Mouse (Mus musculus): ENCODE measurements at regions not wholly inside any gene's neighbourhood (a gene's known extent, or its start where the extent isn't known, plus 50 kb on each side); places are given as distances from the start of the nearest gene placed in this dataset.
A peak's percentile ranks its signal among the peaks of the same experiment; 100 is the strongest.

- no peak for DNase-seq
Observed at GRCm38 (mm10) chr2:75517096-75517495, 142.0 kb upstream of the Hnrnpa3 start.

- no peak for DNase-seq
Observed at GRCm38 (mm10) chr2:75518607-75519006, 140.5 kb upstream of the Hnrnpa3 start.

- no peak for DNase-seq
Observed at GRCm38 (mm10) chr2:75525562-75525961, 133.5 kb upstream of the Hnrnpa3 start.

GRCm38 (mm10) chr2:75528706-75529105, 130.4 kb upstream of the Hnrnpa3 start:
- DNase-seq: no peak

GRCm38 (mm10) chr2:75538114-75538513, 120.9 kb upstream of the Hnrnpa3 start:
- DNase-seq: no peak

GRCm38 (mm10) chr2:75539726-75540125, 119.3 kb upstream of the Hnrnpa3 start:
- DNase-seq: no peak

GRCm38 (mm10) chr2:75542331-75542730, 116.7 kb upstream of the Hnrnpa3 start:
- no peak for DNase-seq

- no peak for DNase-seq
Observed at GRCm38 (mm10) chr2:75542781-75543180, 116.3 kb upstream of the Hnrnpa3 start.

GRCm38 (mm10) chr2:75545971-75546370, 113.1 kb upstream of the Hnrnpa3 start:
- DNase-seq: no peak

GRCm38 (mm10) chr2:75555676-75556075, 103.4 kb upstream of the Hnrnpa3 start:
- no peak for DNase-seq

- no peak for DNase-seq
Observed at GRCm38 (mm10) chr2:75556744-75557143, 102.3 kb upstream of the Hnrnpa3 start.

- no peak for DNase-seq
Observed at GRCm38 (mm10) chr2:75557392-75557791, 101.7 kb upstream of the Hnrnpa3 start.

GRCm38 (mm10) chr2:75559920-75560319, 99.1 kb upstream of the Hnrnpa3 start:
- no peak for DNase-seq

GRCm38 (mm10) chr2:75563253-75563913, 95.7 kb upstream of the Hnrnpa3 start:
- DNase-seq: no peak

GRCm38 (mm10) chr2:75564809-75565208, 94.3 kb upstream of the Hnrnpa3 start:
- no peak for DNase-seq

GRCm38 (mm10) chr2:75567131-75567530, 91.9 kb upstream of the Hnrnpa3 start:
- DNase-seq: no peak

GRCm38 (mm10) chr2:75569756-75570155, 89.3 kb upstream of the Hnrnpa3 start:
- DNase-seq: no peak

GRCm38 (mm10) chr2:75570246-75570645, 88.8 kb upstream of the Hnrnpa3 start:
- DNase-seq: no peak

GRCm38 (mm10) chr2:75584975-75585374, 74.1 kb upstream of the Hnrnpa3 start:
- DNase-seq: peak; percentile 47

GRCm38 (mm10) chr2:75588572-75588971, 70.5 kb upstream of the Hnrnpa3 start:
- DNase-seq: peak; percentile 37

- DNase-seq: peak; percentile 25
Observed at GRCm38 (mm10) chr2:75589452-75589851, 69.6 kb upstream of the Hnrnpa3 start.

GRCm38 (mm10) chr2:75590175-75590574, 68.9 kb upstream of the Hnrnpa3 start:
- DNase-seq: peak; percentile 78

GRCm38 (mm10) chr2:75600511-75600910, 58.5 kb upstream of the Hnrnpa3 start:
- DNase-seq: no peak

GRCm38 (mm10) chr2:75603175-75603871, 55.7 kb upstream of the Hnrnpa3 start:
- DNase-seq: peak; percentile 29

GRCm38 (mm10) chr2:75605634-75606033, 53.4 kb upstream of the Hnrnpa3 start:
- peak; percentile 55 for DNase-seq
